Mouse (Mus musculus) gastrocnemius, adult 8-10 months (tissue): ENCODE data around the gene Nrxn2. TPM values are rescaled to one million over a fixed set of nuclear protein-coding genes. Genes with fewer than 3 reads are reported as not detected.

ENCODE experiments used
- DNase-seq, 2 experiments: peaks; one replicate each; pipeline ENCODE4 v3.0.0; 2022; ENCODE audit warnings: low spot score in 2 of 2
- total RNA-seq, 4 experiments: library from RNA; stranded (reverse); gene quantifications; 2 replicates each; pipeline ENCODE4 v1.2.4; 2022

The Nrxn2 gene
- total RNA-seq, 4 experiments from 2014 or later = 0.31 to 1.8 (median 1.0) TPM

DNA sequence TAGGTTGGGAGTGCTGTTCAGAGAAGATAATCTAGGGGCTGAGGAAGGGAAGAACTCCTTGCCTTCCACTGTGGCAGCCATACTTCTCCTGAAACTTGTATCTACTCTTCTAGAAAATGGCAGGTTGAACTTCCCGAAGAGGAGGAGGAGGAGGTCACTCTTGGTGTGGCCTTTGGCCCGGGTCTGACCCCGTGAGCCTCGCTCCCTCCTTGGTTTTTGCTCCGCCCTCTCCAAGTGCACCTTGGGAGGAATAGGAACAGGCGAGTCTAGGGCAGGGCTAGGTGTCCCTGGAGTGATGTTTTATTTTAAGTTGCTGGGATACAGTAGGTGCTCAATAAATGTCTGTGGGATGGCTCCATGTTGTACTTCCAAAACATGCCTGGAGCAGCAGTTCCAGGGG is 96.4 kb downstream of the Nrxn2 start:
- no peak for DNase-seq

DNA sequence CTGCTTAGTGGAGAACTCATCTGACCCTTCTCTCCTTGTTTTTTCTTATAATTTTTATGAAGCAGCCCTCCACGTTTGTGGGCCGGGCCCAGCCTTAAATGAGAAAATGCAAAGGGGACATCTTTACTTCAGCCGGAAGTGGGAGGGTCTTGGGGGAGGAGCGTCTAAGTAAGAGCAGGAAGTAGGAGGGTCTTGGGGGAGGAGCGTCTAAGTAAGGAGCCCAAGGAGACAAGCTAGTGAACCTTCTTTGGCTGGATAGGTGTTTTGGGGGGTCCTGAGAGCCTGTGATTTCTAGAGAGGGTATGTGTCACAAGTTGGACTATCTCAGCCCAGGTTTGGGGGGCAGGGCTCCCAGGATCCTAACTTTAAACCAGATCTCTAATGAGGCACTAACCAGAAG is 96.9 kb downstream of the Nrxn2 start:
- DNase-seq = no peak

DNA sequence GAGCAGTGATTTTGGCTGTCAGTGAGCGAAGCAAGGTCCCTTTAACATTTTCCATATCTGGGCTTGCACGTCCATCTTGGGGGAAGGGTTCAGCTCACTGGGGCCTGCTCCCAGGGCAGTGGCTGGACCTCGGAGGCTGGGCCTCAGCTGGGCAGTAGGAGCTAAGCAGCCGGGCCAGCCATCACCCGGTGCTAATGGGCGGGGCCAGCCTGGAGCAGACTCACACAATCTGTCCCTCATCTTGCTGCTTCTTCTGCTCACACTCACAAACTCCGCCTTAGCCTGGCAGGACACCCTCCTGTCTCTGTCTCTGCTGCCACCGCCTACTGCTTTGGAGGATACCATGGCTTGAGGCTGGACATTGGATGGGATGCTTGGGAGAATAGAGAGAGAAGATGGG is 97.6 kb downstream of the Nrxn2 start:
- DNase-seq = no peak

DNA sequence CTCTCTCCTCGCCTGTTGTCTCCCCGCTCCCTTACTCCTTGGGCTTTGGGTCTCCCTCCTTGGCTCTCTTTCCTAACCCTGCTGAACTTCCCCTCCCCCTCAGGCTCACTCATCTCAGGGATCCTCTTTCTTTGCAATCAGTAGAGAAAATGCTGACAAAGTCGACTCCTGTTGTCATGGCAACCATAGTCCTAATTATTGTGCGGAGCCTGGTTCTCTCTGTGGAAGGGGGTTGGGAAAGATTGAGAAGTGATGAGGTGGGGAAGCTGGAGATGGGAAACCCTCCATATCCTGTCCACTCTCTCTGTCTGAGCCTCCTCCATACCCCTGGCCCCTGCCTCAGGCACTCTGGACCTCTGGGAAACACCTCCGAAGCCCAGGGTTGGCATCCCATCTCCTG is 100.1 kb downstream of the Nrxn2 start:
- no peak for DNase-seq

DNA sequence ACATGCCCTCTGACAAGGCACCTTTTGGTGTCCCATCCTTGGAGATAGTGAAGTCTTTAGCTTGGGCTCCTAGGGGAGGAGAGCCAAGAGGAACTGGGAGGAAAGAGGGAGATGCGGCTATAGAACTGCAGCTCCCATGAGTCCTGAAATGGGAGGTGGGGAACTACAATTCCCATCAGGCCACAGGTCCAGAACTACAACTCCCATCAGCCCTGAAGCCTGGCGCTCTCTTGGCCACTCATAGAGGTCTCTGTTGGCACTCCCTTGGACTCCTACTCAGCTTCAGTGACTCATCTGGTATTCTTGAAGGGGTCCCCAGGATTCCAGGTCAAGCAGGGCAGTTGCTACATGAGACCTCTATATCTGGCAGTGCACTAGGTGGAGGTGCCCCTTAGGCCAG is 101.0 kb downstream of the Nrxn2 start:
- no peak for DNase-seq

DNA sequence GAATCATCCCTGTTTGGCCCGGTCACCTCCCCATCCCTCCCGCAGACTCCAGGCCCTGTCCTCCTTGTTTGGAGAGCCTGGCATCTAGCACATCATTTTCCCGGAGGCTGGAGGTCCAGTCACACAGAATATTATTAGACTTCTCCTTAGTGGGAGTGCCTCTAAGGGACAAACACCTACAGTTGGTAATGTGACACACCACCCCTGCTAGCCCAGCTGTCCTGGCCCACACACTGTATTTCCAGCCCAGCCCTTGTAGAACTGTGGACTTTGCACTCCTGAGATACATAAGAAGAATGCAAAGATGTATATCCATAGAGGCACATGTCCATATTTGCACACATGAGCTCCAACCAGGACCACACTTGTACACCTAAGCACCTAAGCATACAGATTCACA is 103.1 kb downstream of the Nrxn2 start:
- no peak for DNase-seq

DNA sequence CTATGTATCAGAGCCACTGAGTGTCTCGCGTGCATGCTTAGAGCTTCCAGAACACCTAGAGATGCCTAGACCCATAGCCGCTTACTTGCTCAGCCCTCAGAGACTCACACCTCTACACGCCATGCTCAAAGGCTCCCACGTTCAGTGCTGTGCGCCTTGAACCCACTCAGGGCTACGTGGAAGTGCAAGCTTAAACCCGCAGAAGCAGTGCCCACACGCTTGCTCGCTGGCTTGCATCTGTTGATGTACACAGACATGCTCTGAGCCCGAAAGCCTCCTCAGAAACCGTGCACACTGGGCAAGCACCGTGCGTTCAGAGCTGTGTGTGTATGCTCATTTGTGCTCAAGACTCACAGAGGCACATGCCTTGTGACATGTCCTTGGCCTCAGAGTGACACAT is 103.8 kb downstream of the Nrxn2 start:
- DNase-seq = no peak

DNA sequence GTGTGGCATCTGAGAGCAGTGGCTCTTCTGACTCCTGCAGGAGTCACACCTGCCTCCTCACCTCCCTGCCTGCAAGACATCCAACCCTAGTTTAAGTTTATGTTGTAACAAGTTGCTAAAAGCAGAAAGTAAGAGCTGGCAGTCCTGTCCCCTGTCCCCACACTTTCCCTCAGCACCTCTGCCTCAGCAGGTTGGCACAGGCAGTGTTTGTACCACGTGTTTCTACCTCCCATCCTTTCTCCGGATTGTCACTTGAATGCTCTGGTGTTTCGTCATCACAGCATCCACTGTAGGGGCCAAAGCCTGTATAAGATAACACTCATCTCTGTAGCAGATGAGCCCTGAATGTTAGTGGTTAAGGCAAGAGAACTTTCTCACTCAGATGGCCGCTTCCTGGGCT is 106.5 kb downstream of the Nrxn2 start:
- no peak for DNase-seq

DNA sequence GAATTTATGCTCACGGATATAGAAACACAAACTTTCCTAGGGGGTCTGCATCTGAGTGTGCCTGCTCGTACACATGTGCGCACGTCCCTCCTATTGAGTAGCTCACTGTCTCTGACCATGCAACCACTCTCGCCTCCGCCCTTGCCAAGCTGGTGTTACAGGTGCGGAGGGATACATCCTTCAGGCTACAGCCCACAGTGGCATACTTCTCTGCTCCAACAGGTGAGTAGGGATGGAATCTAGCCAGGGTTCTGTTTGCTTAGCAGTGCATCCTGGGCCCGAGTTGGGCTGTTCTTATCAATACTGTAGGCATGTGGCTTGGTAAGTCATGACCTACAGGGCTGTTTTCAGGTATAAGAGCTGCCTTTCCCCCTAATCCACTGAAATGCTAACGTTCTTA is 107.5 kb downstream of the Nrxn2 start:
- DNase-seq = no peak

DNA sequence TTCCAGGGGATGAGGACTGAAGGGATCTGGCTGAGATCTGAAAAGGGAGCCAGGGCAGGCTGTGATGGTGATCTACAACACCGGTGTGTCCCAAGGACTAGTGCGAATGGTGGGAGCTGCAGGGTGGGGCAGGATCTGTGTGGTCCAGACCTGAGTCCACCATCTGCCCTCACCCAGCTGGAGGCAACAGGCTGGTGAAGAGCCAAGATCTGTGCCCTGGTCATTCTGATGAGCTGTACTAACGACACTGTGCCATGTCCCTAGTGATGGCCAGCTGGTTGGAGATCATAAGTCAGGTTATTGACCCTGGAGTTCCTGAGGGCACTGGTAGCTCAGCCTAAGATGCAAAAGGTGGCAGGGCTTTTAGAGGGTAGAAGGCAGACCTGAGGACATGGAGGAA is 108.9 kb downstream of the Nrxn2 start:
- no peak for DNase-seq

DNA sequence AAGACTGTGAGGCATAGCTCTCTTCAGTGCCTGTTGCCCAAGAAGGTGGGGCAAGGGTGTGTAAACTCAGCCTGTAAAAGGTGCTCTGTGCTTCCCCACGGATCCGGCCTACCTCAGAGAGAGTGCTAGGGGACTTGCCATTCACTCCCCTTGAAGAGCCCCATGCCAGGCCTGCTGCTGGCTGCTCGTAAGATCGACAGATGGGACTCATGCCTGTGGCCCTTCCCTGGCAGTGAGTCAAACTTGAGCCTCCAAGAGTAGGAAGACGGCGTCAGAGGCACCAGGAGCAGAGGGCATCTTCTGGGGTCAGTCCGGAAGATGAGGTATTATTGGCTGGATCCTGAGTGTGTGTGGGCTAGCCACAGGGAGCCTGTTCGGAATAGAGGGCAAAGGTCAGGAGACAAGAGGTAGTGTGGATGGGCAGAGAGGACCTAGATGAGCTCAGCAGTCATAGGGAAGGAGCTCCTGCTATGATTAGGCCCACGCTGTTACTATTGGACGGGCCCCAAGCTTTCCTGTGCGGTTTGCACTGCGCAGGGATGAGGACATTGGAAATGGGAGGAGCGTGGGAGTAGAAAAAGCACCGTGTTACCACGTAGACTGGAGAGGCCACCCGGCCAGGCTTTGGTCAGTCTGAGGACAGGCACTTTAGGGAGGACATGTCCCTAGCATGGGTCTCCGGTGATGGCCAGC is 109.5 kb downstream of the Nrxn2 start:
- DNase-seq = no peak

DNA sequence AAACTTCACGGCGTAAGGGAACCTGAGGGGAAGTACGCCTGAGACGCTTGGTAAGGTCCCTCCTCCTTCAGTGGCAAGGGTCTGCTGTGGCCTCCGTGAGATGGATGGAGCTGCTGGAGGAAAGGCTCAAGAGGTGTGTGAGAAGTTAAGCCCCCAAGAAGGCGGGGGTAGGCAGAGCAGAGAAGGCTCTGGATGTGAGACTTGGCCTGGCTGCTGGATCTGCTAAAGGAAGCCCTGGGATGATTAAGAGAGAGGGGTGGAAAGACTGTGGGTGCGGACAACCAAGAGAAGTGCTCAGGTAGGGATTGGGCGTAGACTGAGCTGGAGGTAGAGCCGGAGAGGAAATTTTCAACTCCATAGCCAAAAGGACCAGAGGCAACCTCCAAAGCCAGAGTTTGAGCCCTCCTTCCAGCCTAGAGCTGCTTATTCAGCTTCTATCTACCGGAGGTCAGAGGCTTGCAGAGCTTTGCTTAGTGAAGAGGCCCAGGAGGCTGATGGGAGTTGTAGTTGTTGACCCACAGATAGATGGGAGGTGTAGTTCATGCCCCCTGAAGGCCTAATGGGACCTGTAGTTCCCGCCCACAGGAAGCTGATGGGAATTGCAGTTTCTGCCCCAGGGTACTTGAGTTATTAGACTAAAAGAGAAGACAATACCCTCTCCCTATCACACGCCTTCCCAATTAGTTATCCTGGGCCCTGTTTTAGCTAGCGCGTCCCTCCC is 110.9 kb downstream of the Nrxn2 start:
- no peak for DNase-seq

DNA sequence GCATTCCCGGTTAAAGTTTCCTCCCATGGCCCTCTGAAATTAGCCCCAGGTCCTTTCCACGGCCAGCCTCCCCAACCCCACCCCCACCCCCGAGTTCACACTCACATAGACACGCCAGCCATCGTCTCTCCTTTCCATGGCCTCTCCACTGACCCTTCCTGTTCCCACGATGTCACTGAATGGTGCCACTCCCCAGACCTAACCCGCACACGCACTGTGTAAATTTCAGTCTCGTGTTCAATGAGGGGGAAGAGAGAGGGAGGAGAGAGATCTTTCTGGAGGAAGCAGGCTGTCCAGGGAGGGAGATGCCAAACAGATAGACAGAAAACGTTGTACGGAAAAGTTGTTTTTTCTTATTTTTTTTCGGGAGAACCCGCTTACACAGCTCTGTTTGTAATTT is 111.8 kb downstream of the Nrxn2 start:
- DNase-seq = no peak

DNA sequence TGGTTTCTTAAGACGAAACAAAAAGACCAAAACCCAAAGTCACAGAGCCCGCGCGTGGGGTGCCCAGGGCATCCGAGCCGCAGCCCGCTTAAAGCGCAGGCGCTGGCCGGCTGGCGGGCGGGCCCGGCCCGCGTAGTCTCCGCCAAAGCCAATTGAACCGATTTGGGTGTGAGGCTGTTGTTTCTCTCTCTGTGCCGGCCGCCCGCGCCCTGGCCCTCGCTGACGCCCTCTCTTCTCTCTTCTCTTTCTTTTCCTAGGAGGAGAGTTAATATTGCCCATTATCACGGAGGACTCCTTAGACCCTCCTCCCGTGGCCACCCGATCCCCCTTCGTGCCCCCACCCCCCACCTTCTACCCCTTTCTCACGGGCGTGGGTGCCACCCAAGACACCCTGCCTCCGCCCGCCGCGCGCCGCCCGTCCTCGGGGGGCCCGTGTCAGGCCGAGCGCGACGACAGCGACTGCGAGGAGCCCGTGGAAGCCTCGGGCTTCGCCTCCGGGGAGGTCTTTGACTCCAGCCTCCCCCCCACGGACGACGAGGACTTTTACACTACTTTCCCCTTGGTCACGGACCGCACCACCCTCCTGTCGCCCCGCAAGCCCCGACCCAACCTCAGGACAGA is 112.6 kb downstream of the Nrxn2 start:
- DNase-seq = no peak

DNA sequence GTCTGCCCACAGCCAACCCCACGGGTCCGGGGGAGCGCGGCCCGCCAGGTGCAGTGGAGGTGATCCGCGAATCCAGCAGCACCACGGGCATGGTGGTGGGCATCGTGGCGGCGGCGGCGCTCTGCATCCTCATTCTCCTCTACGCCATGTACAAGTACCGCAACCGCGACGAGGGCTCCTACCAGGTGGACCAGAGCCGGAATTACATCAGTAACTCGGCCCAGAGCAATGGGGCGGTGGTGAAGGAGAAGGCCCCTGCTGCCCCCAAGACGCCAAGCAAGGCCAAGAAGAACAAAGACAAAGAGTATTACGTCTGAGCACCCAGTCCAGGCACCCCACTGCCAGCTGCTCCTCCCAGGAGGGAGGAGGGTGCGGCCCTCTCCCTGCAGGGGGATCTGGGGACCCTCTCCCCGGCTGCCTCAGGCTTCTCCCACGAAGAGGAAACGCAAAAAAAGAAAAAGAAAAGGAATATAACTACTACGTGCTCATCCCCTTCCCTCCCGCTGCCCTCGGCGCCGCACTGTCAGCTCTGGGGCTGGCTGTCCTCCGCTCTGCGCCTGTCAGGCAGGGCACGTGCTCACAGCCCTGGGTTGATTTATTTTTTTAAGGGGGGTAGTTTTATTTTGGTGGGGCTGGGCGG is 113.4 kb downstream of the Nrxn2 start:
- DNase-seq = no peak

DNA sequence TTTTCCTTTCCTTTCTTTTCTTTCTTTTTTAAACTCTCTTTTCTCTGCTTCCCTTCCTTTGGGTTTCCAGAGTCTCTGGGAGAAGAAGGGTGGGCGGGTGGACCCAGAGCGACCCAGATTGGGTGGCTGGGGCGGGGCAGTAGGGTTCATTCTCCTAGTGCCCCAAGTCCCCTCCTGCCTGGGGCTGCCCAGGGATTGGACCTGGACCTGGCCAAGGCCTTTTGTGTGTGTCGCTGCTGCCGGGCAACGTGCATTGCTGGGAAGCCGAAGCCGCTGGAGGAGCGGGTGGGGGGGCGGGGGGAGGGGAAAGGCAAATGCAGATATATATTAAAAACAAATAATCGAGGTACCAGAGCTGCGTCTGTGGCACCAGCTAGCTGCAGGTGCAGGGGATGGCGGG is 114.1 kb downstream of the Nrxn2 start:
- no peak for DNase-seq

DNA sequence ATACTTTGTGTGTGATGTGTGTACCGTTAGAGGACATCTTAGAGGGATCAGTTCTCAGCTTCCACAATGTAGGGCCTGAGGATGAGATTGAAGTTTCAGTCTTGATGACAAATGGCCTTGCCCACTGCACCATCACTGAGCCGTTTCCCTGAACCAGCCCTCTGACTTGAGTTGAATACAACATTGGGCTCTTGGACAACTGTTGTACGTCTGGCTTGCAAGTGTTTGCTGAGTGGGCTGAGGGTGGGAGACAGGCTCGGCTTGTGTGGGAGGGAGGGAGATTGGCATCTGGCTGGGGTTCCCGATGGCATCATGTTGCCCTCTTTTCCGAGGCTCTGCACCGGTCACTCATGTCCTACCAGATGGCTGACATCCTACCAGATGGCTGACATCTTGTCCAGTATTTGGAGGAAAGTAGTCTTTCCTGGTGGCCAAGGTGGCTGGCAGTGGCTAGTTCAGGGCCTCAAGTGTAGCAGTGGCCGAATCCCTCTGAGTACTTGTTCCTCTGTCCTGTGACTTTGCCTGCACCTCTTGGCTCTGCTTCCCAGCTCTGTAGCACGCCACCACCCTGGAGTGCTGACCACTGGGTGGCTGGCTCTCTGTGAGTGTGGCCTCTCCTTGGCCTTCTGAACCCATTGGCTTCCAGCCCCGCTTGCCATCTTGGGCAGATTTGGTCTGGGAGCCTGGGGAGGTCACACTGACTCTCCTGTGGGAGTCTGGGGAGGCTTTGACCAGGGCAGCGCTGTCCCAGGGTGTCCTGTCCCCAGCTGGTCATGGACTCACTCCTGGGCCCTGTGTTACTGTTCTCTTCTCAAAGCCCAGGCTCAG is 115.0 kb downstream of the Nrxn2 start:
- DNase-seq = no peak

DNA sequence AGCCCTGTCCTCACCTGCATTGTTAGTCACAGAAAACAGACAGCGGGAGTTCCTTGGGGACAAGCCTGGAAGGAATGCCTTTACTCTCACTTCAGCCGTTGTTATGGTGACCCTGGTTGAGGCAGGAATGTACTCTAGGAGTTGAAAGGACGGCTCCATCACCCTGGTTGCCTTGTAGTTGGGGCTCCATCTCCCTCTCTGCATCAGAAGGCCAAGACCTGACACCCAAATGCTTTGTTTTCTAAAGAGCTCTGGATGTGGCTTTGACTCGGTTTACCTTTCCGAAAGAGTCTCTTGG is 115.5 kb downstream of the Nrxn2 start:
- no peak for DNase-seq

DNA sequence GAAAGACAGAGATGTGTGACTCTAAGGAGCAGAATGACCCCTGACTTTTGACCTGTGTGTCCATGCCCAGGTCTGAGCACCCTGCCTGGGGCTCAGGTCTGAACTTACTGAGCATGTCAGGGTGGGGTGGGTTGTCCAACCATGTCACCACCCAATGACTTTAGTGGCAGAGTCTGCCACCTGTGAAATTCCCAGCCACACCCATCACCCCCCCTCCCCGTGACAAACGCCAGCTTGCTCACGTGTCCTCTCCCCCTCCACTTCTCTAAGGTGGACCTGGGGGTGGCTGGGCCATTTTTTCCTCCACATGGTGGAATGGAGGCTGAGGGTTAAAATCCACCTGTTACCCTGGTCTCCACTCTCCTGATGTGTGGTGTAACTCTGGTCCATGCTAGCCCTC is 117.7 kb downstream of the Nrxn2 start:
- no peak for DNase-seq

DNA sequence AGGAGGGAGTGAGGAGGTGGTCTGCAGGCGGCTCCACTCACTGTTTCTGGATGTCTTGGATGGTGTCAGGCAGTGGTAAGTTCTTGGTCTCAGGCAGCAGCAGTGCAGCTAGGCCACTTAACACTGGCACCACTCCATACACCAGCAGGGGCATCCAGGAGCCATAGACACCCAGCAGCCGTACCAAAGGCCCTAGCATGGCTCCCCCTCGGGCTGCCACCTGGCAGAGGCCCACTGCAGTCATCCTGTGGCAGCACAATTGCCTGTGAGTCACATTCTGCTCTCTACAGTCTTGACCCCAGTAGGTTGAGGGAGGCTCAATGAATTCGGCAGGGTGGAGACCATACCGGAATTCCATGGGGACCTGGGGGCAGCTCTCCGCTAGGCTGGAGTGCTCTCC is 118.2 kb downstream of the Nrxn2 start:
- no peak for DNase-seq

DNA sequence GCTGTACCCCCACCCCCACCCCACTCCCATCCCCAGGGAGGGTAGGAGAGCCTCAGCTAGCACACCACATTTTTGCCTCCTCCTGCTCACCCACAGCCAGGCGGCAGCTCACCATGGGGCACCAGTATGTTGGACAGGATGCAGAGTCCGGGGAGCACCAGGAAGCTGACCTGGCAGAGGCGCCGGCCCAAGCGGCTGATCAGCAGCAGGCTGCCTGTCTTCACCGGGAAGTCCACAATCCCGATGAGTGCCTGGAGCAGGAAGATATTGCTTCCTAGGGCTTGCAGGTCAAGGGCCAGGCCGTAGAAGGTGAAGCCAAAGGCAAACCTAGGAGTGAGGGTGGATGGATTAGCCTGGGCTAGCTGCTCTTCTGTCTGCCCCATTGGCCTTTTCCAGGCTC is 119.0 kb downstream of the Nrxn2 start:
- no peak for DNase-seq

DNA sequence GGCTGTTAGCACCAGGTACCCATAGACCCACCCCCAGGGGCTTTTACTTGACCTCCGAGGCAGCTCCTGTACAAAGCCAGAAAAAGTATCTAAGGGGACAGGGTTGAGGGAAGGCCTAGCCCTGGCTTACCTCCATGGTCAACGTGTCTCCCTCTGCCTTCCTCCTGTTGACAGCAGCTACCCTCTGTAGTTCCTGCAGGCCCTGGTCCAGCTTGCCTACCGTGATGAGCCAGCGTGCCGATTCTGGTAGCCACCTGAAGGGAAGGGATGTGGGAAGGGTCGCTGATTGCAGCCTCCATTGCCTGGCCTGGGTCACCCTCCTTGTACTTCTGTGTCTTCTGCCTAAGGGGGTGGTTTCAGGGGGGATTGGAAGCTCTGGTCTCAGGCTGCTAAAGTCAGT is 120.0 kb downstream of the Nrxn2 start:
- DNase-seq = no peak
